Mouse (Mus musculus) activated CD4-positive, CD25-positive, alpha-beta regulatory T cell, adult 4 months (primary cell): ENCODE data around the gene Dcakd. TPM values are rescaled to one million over a fixed set of nuclear protein-coding genes. Genes with fewer than 3 reads are reported as not detected.

Source experiments
- ATAC-seq: one replicate; pipeline ENCODE4 v1.8.0; 2017
- polyA plus RNA-seq, 2 experiments: library from polyadenylated mRNA; unstranded; fragments of 100-300 nt; shearing (Covaris generic); gene quantifications; one replicate each; pipeline ENCODE4 v1.2.1; 2017

Dcakd gene
- 10 to 100 TPM; 23.5 to 25.6 TPM for polyA plus RNA-seq

GRCm38 (mm10) chr11:103028176-103028891, at the start of gene Dcakd, which contains the start of gene Nmt1:
Gene Dcakd, minus strand, starts transcription at chr11:103028333.
Gene Nmt1, plus strand, starts transcription at chr11:103028190.
- ATAC-seq, result peak; percentile 97

DNA sequence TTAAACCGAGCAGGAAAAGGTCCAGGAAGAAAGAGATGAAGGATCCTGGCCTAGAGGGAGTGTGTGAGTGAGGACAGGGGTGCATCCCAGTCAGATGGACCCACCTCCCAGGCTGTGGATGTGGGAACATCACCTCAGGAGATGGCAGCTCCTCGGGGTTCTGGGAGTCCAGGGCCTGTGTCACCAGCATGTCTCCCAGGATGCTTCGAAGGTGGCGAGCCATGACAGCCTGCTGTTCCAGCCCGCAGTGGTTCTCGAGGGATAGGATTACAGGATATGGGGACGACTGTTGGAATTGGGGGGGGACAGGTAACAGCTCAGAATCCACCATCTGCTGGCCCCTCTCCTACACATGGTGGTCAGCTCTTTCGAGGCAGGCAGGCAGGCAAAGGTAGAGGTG, 48.4 kb upstream of the Dcakd start:
- ATAC-seq, result no peak

DNA sequence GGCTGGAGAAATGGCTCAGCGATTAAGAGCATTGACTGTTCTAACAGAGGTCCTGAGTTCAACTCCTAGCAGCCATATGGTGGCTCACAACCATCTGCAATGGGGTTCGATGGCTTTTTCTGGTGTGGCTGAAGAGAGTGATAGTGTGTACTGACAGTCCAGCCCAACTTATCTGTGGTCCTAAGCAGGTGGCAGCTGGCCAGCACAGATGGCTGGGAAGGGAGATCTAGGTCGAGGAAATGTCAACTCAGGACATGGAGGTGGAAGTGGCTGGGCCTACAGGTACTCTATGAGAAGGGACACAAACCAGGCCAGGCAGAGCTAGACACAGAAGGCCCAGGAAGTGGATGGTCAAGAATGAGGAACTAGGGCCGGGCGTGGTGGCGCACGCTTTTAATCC, 47.9 kb upstream of the Dcakd start:
- ATAC-seq, result no peak

- no peak for ATAC-seq
These were observed 46.7 kb upstream of the Dcakd start for GRCm38 (mm10) chr11:103074796-103075323.

GRCm38 (mm10) chr11:103074121-103074650, 46.1 kb upstream of the Dcakd start:
- no peak for ATAC-seq

GRCm38 (mm10) chr11:103073671-103074070, 45.5 kb upstream of the Dcakd start:
- ATAC-seq, result no peak

DNA sequence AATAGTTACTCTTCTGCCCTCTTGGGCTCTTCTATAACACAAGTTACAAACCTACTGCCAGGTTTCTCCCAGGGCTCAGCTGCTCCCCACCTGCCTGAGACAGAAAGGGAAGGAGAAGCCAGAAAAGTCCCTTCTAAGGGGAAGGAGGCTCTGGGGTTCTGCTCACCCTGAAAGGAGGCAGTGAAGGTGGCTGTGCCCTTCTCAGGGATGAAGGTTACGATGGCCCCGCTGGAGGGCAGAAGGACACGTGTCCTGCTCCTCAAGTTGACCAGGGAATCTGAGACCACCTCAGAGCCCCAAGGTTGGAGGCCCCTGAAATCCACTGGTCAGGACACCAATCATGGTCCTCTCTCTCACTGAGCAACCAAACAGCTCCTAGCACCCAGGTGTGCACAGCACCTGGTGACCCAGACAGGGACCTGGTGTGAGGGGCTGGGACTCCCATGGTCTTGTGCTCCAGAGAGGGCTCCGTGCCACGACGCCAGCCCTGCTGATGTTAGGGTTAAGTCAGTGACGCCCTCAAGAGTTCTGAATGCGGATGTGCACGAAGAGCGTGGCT, 42.3 kb upstream of the Dcakd start:
- ATAC-seq, result no peak

DNA sequence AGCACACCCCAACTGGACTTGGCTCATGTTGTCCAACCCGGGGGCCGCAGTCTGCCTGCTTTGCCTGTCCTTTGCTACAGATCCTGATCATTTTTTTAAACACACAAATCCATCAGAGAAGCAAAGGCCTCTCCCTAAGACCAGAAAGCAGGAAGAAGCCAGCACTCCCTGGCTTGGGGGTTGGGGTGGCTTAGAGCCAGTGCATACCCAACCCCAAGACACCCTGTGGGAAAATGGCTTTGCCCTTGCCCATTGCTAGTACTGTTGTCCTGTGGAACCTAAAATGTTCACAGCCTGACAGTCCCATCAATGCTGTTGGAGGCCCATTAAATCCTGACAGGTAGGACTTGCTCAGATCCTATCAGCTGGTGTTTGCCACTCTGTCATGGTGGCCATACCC, 41.6 kb upstream of the Dcakd start:
- no peak for ATAC-seq

DNA sequence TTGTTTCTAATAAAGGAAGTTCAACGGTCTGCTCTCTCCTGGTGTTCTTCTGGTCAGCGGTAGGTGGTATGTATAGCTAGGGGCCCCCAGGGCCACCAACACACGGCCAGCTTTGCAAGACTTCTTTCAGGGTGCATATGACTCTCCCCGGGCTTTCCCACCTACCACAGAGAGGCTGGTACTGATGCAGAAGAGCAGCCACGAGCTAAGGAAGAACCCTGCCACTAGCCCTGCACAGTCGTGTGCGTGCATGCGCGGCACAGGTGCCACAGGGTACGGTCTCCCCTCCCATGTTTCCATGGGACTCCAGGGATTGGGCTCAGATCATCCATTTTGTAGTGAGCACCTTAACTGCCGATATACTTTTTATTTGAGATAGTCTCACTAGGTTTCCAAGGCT, 40.8 kb upstream of the Dcakd start:
- ATAC-seq, result no peak

DNA sequence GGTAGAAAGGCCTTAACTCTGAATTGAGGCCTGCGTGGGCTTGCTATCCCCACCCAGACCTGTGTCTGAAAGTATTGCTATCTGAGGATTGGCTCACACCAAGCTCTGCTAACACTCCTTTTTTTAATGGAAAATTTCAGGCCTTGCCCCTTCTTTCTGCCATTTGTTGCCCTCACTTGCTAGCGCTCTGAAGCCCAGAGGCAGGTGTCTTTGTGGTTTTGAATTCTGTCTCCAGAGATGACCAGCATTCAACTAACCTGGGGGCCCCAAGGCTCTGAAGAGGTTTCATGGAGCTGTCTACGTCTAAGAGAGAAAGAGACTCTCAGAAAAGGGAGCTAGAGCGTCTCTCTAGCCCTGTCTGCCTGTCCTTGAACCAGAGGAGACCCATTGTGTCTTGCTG, 40.1 kb upstream of the Dcakd start:
- ATAC-seq, result no peak

DNA sequence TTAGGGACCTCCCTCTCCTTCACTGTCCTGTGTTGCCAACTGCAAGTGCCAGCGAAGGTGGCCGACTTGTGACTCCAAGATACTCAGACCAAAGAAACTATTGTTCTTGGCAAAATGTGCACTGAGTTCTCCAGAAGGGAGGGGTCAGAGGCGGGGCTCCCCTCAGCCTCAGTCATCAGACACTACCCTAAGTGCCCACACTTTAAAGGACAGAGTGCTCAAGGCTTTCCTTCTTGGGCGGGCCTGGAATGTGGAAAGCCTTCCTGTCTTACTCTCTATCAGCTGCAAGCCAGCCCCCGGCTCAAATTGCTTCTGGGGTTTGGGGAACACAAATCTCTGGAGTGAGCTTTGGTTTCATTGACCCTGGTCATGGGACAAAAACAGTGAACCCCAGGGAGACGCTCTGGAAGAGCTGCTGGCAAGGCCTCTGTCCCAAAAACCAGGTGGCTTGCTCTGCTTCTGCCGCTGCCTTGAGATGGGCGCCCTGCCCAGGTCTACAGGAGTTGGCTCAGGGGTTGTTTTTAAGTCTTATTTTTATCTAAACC, 39.4 kb upstream of the Dcakd start:
- ATAC-seq, result no peak

- ATAC-seq, result no peak
These were observed 38.9 kb upstream of the Dcakd start for GRCm38 (mm10) chr11:103067051-103067361.

DNA sequence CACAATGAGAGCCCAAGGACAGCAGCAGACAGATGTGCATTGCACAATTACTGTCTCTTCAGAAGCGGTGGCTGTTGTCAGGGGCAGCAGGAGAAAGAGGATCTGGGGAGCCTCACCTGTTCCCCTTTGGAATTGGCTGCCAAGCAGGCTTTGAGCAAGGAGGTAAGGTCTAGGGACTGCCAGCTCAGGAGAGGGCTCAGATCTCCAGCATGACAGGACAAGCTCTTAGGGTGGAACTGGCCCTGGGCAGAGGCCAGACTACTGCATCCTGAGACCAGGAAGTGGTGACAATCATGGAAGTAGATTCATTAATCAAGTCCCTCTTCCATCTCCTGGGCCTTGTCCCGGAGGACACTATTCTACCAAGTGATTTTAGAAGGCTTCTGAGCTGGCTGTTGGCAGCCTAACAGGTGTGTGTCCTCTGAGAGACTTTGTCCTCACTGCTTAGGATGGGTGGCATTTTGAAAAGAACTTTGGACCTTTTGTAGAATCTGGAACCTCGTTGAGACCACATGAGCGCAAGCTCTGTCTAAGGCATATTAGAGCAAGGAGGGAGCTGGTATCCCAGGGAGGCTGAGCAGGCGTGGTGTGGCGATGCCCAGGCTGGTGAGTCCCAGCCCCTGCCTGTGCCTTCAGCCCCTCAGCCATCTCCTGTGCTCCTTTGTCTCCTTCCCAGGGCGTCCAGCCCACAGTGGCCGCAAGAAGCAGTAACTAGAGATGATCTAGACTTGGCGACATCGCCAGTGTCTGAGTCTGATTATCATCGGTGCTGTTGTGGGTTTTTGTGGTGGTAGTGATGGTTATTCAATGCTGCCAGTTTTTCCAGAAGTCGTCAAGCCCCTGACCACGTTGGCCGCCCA, 38.3 kb upstream of the Dcakd start:
- ATAC-seq, result no peak

GRCm38 (mm10) chr11:103058499-103059085, 30.5 kb upstream of the Dcakd start:
- ATAC-seq, result no peak

- ATAC-seq, result no peak
These were observed 28.5 kb upstream of the Dcakd start for GRCm38 (mm10) chr11:103056636-103057035.

GRCm38 (mm10) chr11:103054798-103055197, 26.7 kb upstream of the Dcakd start:
- no peak for ATAC-seq

DNA sequence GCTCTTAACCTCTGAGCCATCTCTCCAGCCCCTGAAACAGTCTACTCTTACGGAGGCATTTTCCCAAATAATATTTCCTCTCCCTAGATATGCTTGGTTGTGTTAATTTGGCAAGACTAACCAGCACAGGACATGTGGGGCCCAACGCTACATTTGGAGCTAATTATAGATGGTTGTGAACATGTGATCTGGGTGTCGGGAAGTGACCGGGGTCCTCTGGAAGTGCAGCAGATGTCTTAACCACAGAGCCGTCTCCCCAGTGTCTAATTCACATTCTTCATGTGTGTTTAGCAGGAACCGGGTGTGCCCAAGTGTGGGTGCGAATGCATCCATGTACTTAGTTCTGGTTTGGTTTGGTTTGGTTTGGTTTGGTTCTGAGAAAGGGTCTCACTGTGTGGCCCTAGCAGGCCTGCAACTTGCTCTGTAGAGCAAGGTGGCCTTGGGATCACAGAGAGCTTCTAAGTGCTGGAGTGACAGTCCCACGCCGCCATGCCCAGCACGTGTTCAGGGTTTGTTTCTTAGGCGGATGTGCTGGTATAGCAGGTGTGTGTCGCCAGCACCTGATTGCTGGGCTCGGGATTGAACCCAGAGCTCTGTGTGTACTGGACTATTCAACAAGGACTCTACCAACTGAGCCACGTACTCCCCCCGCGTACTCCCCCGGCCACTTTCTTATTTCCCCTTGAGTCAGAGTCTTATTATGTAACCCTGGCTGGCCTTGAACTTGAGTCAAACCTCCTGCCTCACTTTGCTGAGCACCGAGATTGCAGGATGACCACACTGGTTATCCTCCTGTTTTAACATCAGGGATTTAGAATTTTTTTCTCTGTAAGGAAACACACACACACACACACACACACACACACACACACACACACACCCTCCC, 25.3 kb upstream of the Dcakd start:
- ATAC-seq, result no peak

DNA sequence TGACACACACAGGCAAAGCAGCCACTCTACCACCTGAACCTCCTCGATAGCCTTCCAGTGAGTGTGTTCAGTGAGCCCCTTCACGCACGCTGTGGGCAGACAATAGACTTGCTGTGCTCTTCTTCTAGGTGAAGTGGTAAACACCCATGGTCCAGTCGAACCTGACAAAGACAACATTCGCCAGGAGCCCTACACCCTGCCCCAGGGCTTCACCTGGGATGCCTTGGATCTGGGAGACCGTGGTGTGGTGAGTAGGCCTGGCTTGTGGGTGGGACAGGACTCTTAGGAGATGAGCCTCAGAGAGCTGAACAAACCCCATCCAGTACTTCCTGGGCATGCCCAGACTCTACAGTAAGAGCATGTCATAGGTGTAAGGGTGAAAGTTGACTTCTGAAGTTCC, 23.9 kb upstream of the Dcakd start:
- no peak for ATAC-seq

DNA sequence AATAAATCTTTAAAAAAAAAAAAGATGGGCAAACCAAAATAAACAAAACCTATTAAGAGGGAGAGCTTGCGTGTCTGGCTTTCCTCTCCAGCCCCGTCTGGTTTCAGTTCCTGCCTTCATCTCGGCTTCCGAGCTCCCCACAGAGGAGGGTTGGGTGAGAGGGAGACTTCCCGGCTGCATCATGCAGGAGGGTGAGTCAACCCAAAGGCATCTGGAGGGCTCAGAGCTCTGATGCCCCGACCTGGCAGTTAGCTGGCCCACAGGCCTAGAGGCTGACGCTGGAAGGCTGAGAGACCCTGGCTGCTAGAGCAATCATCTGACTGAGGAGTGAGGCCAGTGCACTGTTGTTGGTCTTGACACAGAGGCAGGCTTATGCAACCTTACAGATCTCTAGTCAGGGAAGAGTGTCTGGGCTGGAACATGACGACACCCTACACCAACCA, 23.1 kb upstream of the Dcakd start:
- ATAC-seq, result no peak

DNA sequence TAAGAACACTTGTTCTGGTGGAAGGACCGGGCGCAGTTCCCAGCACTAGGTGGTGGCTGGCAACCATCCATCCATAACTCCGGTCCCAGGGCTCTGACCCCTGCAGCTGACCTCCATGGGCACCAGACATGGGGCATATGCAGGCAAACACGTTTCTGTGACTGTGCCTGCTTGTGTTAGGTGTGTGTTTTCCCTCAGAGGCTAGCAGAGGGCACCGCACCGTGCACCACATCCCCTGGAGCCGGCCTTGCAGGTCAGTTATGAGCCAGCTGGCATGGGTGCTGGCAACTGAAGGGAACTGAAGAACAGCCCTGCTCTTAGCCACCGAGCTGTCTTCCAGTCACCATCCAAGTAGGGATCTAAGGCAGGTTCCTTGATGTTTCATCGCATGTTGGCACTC, 22.0 kb upstream of the Dcakd start:
- no peak for ATAC-seq

DNA sequence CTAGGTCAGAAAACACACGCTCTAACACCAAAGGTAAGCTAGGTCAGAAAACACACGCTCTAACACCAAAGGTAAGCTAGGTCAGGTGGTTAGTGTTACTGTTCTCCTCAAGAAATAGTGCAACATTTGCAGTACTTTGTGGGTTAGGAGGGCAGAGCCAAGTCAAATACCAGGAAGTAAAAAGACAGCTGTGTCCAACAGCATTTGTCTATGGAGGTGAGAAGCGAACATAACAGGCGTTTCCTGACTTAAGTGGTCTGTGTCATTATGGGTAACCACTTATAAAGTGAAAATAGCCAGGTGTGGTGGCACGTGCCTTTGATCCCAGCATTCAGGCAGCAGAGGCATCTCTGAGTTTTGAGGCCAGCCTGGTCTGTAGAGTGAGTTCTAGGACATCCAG, 21.5 kb upstream of the Dcakd start:
- ATAC-seq, result no peak
